Mouse (Mus musculus) layer of hippocampus, adult 2 months (tissue): ENCODE measurements around the gene Gng7. TPM values are rescaled to one million over a fixed set of nuclear protein-coding genes. Genes with fewer than 3 reads are reported as not detected.

ENCODE experiments used
- DNase-seq, 2 experiments: peaks; one replicate each; pipeline ENCODE4 v3.0.0; 2022; ENCODE audit warnings: low spot score in 2 of 2
- H3K27ac ChIP-seq: fragments of 200-600 bp; 2 replicates; pipeline ENCODE4 v1.8.1; 2022
- H3K4me3 ChIP-seq: fragments of 200-600 bp; 2 replicates; pipeline ENCODE4 v1.8.1; 2022; ENCODE audit warnings: mild to moderate bottlenecking
- CTCF ChIP-seq: fragments of 200-600 bp; conservative IDR thresholded peaks from 2 replicates; pipeline ENCODE4 v1.8.1; 2022; ENCODE audit warnings: antibody characterized with exemption, mild to moderate bottlenecking, moderate library complexity
- total RNA-seq, 2 experiments: library from RNA; stranded (reverse); gene quantifications; 2 replicates each; pipeline ENCODE4 v1.2.3; 2021

Gene Gng7
- total RNA-seq, 2 experiments from 2014 or later, result 161 to 176 TPM

GRCm38 (mm10) chr10:80931153-80931671 lies 83.5 kb downstream of the Gng7 start:
- peak overlapping the region; percentile 88; the same call in 1 of the 2 replicates for H3K27ac ChIP-seq
- H3K4me3 ChIP-seq, result peak overlapping the region; percentile 65
- DNase-seq, result peak in 1 of 2 experiments; percentile 26
- no peak; the same call in 1 of the 2 replicates for TF ChIP-seq CTCF

GRCm38 (mm10) chr10:80930361-80931152 lies 84.2 kb downstream of the Gng7 start:
- H3K27ac ChIP-seq, result peak overlapping the region; percentile 88
- DNase-seq, result peak in 1 of 2 experiments; percentile 60
- TF ChIP-seq CTCF, result no peak
- H3K4me3 ChIP-seq, result peak overlapping the region; percentile 65

GRCm38 (mm10) chr10:80929299-80930226 lies 85.2 kb downstream of the Gng7 start, which contains the start of gene Gadd45b:
Gene Gadd45b, plus strand, starts transcription at chr10:80930073.
- peak; percentile 97 to 99 for DNase-seq
- Histone ChIP-seq H3K4me3 (peak within 1 kb of the TSS; percentile 76), H3K27ac (peak within 1 kb of the TSS; percentile 97)
- no peak for TF ChIP-seq CTCF

GRCm38 (mm10) chr10:80928586-80929298 lies 86.0 kb downstream of the Gng7 start:
- TF ChIP-seq CTCF, result peak; percentile 77
- peak overlapping the region; percentile 76 for H3K4me3 ChIP-seq
- H3K27ac ChIP-seq, result peak overlapping the region; percentile 97
- peak; percentile 92 to 95 for DNase-seq

- Histone ChIP-seq H3K27ac (no peak overlapping the region), H3K4me3 (no peak overlapping the region)
- no peak for DNase-seq
- no peak for TF ChIP-seq CTCF
Measured at GRCm38 (mm10) chr10:80925472-80925871, 89.3 kb downstream of the Gng7 start.

GRCm38 (mm10) chr10:80921923-80922322 lies 92.8 kb downstream of the Gng7 start:
- H3K4me3 ChIP-seq, result peak overlapping the region; percentile 26; the same call in 1 of the 2 replicates
- DNase-seq, result no peak
- H3K27ac ChIP-seq, result no peak overlapping the region
- TF ChIP-seq CTCF, result no peak

- peak; percentile 84 to 87 for DNase-seq
- Histone ChIP-seq H3K4me3 (peak within 1 kb of the TSS; percentile 84), H3K27ac (peak within 1 kb of the TSS; percentile 87)
- peak; percentile 18; the same call in 1 of the 2 replicates for TF ChIP-seq CTCF
Measured at GRCm38 (mm10) chr10:80917779-80918434, 96.8 kb downstream of the Gng7 start, which contains the start of gene Lmnb2. Gene Lmnb2, minus strand, starts transcription at chr10:80918245.

GRCm38 (mm10) chr10:80917336-80917778 lies 97.4 kb downstream of the Gng7 start:
- DNase-seq, result no peak
- H3K27ac ChIP-seq, result peak overlapping the region; percentile 87
- TF ChIP-seq CTCF, result no peak
- peak overlapping the region; percentile 84 for H3K4me3 ChIP-seq

GRCm38 (mm10) chr10:80915736-80916135 lies 99.0 kb downstream of the Gng7 start:
- no peak overlapping the region for H3K4me3 ChIP-seq
- DNase-seq, result no peak
- no peak for TF ChIP-seq CTCF
- no peak overlapping the region for H3K27ac ChIP-seq

GRCm38 (mm10) chr10:80915260-80915659 lies 99.5 kb downstream of the Gng7 start:
- no peak overlapping the region for H3K27ac ChIP-seq
- DNase-seq, result no peak
- TF ChIP-seq CTCF, result no peak
- no peak overlapping the region for H3K4me3 ChIP-seq

GRCm38 (mm10) chr10:80914253-80914656 lies 100.5 kb downstream of the Gng7 start:
- no peak overlapping the region for H3K4me3 ChIP-seq
- no peak for TF ChIP-seq CTCF
- H3K27ac ChIP-seq, result no peak overlapping the region

More at GRCm38 (mm10) chr10:80914253-80914656, 100.5 kb downstream of the Gng7 start:
- DNase-seq, result no peak
